Mouse (Mus musculus) olfactory bulb, adult 2 months (tissue): Measurements from ENCODE around the gene Smarca2.

Source experiments
- CTCF ChIP-seq: fragments of 200-500 bp; IDR thresholded peaks from 2 replicates; pipeline ENCODE4 v1.5.1; 2012; ENCODE audit warnings: low read depth, mild to moderate bottlenecking, low read length, moderate library complexity; ENCODE audit not compliant: insufficient read depth
- POLR2A ChIP-seq: fragments of 200-500 bp; IDR thresholded peaks from 2 replicates; pipeline ENCODE4 v1.6.1; 2012; ENCODE audit warnings: mild to moderate bottlenecking, low read depth, low read length, moderate library complexity; ENCODE audit not compliant: insufficient read depth

DNA sequence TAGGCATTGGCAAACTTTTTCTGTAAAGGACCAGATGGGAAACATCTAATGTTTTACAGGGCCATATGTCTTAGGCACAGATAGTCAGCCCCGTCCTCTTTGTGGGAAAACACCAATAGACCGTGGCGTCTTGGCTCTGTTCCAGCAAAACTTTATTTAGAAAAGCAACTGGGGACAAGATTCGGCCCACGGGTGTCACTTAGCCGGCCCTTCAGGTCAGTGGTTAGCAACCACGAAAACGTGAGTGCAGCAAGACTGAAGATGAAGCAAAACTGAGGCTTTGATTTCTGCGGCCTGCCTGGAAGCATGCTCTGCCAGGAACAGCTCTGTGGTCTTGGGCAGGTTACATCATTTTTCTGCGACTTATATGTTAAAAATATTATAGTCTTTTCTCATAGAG lies 36.4 kb downstream of the Smarca2 start:
- TF ChIP-seq CTCF: no peak
- no peak for TF ChIP-seq POLR2A
